Mouse (Mus musculus): Measurements from ENCODE around the gene Magi2.

Gene Magi2

DNA sequence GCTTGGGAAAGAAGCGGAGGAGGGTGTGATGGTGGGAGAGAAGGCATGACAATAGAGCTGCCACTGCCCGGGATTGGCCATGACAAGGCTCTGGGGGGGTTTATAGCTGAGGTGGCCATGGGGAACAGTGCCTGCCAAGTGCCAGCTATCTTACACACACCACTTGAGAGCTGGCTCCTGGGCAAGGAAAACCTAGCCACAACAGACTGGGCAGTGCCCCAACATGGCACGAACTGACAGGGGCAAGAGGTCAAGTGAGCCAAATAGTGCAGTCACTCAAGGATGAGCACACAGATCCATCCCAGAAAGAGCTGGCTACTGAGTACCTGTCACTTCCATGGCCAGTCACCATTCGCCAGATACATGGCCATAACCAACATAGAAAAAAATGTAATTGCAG is 1179.8 kb downstream of the Magi2 start:
- DNase-seq = peak; percentile 55 to 67

DNA sequence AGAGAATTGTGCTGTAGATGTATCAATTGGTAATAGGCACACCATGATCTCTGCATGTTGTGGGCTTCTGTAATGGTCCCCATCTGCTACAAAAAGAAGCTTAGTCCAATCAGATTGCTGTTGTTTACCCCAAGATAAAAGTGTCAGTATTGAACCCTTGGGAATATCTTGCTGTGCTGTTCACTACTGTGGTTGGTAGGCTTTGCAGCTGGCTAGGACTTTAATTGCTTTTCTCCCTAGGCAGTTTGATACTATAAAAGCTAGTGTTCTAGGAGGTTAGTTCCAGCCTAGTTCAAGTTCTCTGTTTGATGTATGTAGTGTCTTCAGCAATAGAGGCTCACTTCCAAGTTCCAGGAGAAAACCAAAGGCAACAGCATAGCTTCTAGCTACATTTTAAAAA is 1188.5 kb downstream of the Magi2 start:
- no peak for DNase-seq

DNA sequence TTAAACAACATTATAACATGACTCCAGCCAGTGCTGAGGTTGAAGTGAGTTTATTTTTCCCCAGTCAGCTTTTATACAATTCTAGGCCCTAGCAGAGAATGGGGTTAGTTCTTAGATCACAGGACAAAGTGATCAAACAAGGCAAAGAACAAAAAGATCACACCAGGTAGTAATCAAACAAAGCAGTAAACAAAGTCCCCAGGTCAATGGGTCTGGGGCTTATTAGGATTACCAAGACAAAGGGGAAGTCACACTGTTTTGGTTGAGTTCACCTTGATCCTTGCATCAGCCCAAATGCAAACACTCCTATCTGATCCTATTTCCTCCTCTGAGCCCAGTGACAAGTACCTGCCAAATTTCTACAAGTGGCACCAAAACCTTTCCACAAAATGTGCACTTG is 1190.5 kb downstream of the Magi2 start:
- no peak for DNase-seq

DNA sequence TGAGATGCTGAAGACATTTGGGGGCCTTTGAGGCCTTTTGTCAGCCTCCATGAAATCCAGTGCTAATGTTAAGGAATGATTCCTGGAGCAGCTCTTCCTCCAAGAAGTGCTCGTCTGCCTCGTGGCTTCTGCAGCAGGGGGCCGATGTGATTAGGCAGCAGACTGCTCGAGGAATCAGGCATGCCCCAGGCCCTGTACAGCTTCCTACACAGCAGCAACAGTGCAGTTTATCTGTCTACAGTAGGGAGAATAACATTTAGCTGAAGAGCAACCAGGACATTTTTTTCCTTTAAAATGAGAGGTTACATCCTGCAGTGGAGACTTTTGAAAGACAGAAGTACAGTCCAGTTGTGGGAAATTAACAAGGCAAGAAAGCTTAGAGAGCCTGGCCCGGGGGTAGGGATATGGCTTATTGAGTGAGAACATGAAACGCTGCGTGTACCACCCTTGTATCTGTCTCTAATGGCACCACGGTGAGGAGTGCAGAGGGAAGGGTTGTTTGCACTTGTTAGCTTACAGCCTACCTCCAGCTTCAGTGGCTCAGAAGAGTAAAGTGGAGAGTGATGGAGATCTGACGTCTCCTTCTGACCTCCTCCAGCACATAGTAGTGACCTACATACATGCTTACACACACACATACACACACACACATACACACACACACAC is 1205.4 kb downstream of the Magi2 start:
- DNase-seq = peak in 1 of 2 experiments; percentile 22

DNA sequence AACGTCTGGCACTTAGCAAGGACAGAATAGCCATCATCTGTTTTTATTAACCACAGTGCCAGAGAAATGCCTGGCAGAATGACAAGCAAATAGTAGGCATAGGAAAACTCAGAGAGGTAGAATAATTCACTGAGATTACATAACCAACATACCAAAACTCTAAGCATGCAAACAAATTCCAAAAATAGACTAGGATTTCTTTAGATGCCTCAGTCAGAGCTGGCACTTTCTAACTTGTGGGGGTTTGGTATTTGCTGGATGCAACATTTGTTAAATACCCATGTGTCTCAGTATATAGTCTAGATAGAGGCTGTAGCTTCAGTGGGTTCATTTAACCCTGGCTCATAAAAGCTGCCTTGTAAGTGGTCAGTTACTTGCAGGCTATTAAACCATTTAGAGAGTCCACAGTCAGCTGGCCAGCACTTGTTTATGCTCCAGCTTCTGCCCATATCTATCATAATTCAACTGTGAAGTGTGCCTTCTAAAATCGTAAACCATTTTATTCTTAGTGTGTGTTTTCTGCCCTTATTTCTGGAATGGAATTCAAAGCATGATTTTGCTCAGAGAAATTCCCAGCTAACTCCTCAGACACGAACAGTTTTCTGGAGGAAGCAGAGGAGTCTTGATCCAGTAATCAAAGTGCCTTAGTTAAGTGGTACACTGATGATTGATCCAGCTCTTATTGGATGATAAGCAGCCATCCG is 1219.8 kb downstream of the Magi2 start:
- peak; percentile 36 to 37 for DNase-seq

DNA sequence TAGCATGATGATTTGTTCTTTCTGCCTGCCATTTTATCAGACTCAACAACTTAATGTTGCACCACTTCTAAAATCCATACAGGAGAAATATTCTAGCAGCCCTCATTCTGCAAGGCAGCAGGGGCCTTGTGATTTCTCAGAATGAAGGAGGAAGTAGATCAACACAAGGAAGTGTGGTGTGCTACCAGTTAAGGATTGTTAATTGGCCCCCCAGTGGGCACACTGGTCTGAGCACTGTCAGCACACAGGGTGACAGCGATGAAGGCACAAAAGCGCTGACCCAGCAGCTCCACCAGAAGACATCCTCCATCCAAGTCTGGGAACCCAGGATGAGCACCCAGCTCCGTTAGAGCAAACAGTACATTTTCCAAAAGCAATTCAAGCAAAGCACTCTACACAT is 1229.3 kb downstream of the Magi2 start:
- DNase-seq = no peak

DNA sequence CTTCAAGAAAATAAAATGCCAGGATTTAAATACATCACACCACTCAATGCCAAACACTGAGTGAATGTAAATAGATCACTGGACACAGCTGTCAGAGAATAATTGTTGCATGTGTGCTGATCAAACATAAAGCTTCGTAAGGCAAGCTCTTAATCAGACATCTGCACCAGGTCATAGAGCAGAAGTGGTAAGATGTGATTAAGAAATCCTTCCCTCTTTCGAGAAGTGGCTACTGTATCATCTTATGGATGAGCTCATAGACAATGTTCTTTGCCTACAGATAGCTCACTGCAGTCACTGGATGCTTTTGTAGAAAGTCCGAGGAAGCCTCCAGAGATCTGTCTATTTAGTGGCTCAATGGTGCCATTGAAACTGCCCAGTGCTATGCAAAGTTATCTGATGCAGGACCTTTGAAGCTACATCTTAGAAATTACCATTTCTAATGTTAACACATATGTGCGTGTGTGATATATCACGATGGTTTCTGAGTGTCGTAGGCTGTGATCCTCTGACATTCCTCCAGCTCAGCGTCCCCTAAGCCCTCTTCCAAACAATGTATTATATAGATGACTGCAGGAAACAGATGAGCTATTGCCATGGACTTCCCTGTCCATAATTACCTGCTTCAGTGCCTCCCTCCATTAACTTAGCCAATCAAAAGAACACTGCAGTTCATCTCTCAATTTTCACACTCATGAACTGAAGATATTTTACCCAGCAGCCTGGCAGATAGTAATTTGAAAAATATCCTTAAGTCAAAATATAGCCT is 1231.1 kb downstream of the Magi2 start:
- DNase-seq = no peak

DNA sequence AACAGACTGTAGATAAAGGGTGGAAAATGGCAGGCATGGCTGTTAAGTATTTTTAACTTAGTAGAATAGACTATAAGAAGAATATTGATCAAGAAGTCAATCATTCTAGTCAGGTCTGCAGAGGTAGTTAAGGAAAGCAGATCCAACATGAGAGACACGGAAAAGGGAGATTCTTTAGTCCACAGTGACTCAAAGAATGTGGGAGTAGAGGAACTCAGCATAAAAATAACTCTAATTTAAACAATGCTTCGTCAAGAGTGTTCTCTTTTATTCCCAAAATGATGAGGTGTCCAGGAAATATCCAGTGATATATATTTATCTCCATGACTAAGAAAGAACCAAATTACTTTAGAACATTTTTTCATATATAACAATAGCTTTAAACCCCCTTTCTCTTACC is 1234.9 kb downstream of the Magi2 start:
- no peak for DNase-seq

DNA sequence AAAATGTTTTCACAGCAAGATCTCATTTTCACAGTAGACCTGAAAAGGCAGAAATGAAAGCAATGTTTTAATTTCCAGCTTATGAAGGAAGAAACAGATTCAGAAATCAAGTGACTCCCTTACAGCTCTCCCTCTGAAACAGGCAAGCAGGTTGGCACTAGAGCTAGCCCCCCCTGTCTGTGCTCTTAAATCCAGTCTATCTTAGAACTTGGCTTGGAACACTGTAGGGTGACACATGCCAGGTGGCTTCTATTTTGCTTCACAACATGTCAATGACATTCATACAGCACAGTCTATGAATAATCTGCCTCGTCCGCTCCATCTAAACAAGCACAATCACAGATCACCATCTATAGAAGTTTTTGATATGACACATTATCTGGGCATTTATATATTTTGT is 1235.5 kb downstream of the Magi2 start:
- DNase-seq = peak; percentile 76 to 83

DNA sequence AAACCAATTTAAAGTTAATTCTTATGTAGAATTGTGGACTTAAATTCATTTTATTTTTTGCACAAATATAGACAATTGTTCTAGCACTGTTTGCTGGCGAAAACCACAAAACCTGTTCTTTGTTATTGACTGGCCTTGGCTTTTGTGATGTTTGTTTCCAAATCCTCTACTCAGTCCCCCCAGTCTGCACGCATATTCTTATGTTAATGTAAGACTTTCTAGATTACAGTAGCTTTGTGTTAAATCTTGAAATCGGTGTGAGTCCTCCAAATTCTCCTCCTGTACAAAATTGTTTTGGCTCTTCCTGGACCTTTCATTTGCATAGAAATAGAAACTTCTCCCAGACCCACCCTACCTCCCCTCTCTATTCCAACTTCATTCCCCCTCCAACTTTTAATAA is 1242.9 kb downstream of the Magi2 start:
- DNase-seq = no peak

DNA sequence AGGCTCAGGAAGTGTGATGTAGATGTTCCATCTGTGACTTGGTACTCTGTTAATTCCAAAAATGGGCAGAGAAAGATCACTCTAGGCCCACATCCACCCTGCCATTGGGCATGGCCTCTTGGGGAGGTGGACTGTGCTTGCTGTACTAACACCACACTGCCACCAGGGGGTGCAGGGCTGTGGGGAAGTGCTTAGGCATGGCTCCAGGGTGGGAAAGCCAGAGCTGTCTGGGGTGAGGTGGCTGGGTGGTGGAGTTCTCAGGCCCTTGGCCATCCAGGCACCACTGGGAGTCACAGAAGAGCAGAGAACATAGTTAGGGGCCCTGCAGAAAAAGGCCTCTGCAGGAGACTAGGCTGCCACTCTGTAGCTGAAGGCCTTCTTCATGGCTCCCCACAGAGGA is 1243.6 kb downstream of the Magi2 start:
- peak in 1 of 2 experiments; percentile 28 for DNase-seq

DNA sequence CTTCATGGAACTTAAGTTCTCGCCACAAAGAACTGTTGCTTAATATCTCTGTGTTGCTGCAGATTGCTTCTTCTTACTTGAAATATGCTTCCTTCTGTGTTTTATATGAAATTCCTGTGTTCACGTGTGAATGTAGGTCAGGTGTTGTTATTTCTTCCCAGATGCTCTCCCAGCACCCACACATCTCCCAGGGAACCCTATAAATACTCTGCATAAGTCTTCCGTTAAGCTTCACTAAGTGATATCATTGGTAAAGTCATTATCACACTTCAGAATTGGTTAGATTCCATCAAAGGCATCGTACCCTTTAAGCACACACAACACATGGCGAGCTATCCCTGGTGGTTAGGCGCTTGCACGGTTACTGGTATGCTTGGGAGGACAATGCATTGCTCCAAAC is 1257.7 kb downstream of the Magi2 start:
- no peak for DNase-seq

DNA sequence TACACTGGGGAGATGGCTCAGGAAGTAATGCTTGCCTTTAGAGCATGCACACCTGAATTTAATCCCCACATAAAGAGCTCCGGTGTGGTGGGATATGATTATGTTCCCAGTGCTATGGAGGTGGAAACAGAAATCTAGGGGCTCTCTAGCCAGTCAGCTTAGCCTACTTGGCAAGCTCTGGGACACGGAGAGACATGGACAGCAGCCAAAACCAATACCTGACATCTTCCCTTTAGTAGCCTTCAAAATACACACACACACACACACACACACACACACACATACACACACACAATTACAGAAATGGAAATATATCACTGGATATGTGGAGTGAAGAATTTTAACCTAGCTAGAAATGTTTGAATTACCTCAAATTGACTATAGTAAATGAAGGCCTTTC is 1265.1 kb downstream of the Magi2 start:
- peak; percentile 82 to 84 for DNase-seq

DNA sequence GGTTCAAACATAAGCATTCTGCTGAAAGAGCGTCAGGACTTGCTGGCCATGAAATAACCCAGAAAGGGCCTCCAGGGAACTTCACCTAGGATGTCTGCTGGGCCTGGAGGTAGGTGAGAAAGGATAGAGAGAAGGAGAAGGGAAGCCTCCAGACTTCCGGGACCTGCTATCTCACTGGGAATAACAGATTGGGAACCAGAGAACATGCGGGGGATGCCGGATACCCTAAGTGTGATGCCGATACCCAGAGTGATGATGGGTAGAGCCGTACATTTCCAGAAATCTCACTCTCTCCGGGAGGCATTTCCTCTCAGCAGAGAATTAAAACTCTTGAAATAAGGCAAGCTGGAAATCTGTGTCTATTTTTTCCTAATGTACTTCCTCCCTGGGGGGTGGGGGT is 1265.8 kb downstream of the Magi2 start:
- no peak for DNase-seq

DNA sequence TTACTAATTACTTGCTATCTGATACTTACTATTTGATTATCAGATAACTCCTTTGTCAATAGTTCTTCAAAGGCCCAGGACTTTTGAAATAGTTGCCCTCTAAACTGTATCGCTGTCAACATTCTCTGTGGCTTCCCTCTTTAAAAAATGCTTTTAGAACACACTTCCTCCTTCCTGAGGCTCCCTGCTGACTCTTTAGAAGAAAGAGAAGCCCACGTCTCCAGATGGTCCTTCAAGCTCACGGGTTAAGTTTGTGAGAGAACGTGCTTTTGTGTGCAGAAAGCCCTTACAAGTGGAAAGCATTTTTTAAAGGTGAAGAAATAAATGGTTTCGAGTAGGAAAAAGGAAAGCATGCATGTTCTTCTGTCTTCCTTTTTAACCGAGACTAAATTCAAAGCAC is 1267.2 kb downstream of the Magi2 start:
- no peak for DNase-seq

DNA sequence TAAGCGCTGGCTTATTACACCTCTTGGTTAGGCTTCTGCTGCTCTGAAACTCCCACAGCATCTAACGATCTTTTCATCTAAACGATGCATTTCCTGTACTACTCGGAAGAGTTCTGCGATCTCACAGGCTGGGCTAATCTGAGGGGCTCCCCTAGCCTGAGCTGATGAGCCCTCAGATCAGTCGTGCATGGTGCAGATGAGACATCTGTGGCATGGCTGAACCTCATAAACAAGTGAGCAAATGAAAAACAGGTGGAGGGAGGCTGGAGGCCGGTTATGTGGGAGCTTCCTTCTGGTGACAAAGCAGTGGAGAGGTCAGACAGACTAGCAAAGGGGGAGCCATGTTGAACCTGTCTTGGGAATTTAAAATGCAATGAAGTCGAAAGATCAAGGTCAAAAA is 1270.1 kb downstream of the Magi2 start:
- no peak for DNase-seq

DNA sequence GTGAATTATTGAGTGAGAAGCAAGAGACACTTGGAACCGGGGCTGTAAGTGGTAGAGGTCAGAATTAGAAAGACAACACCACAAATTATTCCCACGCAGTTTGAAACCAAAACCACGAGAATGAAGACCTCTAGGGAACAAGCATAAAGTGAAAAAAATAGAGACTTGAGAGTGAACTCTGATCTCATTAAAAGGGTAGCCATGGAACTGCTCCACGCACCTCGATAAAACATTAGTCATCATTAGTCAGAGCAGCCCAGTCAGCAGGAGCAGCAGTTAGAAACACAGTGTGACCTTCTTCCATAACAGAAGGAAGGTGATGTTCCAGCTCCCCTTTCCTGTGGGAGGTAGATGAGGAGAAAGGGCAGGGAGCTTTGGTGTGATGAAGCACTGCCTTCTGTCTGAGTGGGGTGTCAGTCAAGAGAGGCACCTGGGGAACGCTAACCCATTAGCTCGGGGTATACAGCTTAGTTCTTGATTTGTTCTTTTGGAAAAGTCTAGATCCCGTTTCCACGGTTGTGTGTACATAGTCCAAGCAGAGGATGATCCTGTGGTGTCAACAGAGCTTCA is 1272.3 kb downstream of the Magi2 start:
- DNase-seq = no peak

DNA sequence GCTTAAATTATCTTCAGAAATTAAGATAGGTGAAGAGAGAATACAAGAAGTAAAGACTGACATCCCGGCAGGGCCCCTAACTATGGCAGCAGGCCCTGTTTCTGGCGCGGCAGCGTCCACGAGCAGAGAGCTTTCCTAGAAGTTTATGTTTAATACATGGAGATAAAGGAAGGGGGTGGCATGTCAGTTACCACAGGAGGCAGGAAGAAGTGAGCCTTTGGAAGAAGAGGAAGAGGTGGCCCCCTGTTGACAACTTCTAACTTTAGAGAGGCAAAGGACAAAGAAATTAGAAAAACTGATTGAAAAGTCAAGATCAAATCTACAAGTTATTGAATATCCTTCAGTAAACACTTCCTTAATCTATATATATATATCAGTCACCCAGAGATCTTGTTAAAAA is 1281.8 kb downstream of the Magi2 start:
- no peak for DNase-seq

DNA sequence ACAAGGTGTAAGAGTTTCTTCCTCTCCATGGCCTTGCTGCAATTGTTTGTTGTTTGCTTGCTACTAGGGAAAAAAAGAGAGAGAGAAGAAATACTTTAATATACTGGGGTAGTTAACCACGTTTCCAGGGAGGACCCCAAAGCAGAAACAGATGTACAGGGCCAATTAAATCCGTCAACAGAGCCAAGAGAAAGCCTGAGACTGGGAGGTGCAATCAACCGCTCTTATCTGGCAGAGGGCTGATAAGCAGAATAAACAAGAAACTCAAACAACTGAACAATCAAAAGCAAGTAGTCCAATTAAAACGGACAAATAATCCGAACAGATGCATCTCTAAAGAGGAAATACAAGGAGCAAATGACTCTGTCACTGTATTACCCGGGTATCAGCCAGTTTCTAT is 1282.8 kb downstream of the Magi2 start:
- no peak for DNase-seq

DNA sequence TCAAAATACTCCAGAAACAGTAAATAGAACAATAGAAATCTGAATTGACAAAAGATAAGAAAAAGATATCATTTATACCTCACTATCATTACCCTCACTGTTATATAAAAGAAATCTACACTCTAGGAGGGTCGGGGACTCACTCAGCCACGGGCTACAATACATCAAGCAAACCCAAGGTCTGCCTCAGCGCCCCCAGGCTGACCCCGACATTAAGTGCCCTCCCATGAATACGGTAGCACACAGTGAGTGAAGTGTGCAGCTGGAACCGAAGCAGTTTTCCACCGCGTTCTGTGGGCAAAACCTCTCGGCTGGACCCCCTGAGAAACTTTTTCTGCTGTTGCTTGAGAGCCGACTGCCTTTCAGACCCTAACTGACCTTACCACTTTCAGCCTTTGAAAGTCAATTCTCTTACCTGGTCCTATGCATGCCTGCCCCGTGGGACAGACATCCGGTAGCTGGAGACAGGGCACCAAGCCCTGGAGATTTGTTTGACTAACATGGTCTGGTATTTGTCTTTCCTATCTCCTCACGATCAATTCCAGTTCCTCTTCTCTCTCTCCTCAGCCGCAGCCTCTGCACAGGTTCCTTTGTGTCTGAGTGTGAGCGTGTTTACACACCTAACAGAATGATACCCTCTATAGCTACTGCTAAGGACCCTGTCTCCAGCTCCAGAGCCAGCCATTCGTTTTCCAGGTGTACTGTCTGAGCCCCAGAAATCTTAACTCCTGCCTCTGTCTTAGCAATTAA is 1285.7 kb downstream of the Magi2 start:
- DNase-seq = no peak

DNA sequence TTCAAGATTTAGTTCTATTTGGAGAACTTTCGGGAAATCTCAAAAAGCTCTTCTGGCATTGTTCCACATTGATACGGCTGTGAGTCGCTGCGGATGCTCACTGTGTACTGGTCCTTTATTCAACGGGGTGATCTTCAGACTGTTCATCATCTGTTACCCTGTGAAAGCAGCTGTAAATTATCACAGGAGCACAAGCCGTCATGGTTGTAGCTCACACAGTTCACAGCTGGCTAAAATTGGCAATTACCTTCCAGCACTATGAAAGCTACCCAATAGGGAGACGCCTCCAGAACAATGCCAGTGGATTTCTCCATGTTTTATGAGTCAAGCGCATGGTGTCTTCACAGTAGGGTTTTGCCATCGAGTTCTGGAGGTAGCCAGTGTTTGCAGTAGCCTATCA is 1294.8 kb downstream of the Magi2 start:
- DNase-seq = no peak

DNA sequence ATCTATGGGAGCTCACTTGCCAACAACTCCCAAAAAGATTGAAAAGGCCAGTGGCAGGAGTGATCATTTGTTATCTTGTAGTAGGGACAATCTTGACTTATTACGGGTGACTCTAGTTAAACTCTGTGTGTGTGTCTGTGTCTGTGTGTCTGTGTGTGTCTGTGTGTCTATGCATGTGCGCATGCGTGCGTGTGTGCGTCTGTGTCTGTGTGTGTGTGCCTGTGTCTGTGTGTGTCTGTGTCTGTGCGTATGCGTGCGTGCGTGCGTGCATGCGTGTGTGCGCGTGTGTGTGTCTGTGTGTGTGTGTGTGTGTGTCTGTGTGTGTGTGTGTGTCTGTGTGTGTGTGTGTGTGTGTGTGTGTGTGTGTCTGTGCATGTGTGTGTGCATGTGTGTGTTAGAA is 1295.2 kb downstream of the Magi2 start:
- DNase-seq = no peak

DNA sequence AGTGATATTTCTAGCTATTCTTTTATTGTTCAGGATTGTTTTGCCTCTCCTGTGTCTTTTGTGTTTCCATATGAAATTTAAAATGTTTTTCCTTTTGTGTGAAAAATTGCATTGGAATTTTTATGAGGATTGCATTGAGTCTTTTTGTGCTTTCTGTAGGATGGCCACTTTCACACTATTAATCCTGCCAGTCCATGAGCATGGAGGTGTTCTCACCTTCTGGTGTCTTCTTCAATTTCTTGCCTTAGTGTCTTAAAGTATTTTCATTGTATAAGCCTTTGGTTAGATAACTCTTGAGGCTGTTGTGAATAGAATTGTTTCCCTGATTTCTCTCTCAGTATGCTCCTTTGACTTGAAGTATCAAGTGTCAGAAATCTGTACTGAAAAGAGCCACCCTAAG is 1296.9 kb downstream of the Magi2 start:
- no peak for DNase-seq
